Mouse (Mus musculus): ENCODE data around the gene Tbl1xr1. TPM values are rescaled to one million over a fixed set of nuclear protein-coding genes. Genes with fewer than 3 reads are reported as not detected.

Gene Tbl1xr1
- polyA plus RNA-seq, 1 experiment from 2014 or later = 5.0 TPM

GRCm38 (mm10) chr3:22221557-22221956 lies 145.1 kb downstream of the Tbl1xr1 start:
- Histone ChIP-seq H3K4me3 (replicated peaks) (no peak overlapping the region), H3K9me3 (replicated peaks) (no peaks in the 10 kb centered on the region), H3K9ac (no peak overlapping the region), H3K4me2 (no peak overlapping the region), H3K4me1 (replicated peaks) (no peaks in the 10 kb centered on the region), H3K36me3 (no peaks in the 10 kb centered on the region), H3K27ac (no peak overlapping the region), H3K27me3 (no peaks in the 10 kb centered on the region)
- no peak for DNase-seq
- ATAC-seq (ENCODE audit: low read depth) = no peak
- 64% methylated on average over 2 of the region's 2 CpGs for WGBS (ENCODE audit: insufficient replicate concordance)

- whole genome bisulfite sequencing (ENCODE audit: insufficient replicate concordance) = 55% methylated on average over 12 of the region's 12 CpGs
- H3K36me3 ChIP-seq = no peaks in the 10 kb centered on the region
- H3K4me1 ChIP-seq (replicated peaks) = no peaks in the 10 kb centered on the region
- H3K27ac ChIP-seq = no peak overlapping the region
- H3K4me2 ChIP-seq = no peak overlapping the region
- H3K9me3 ChIP-seq (replicated peaks) = no peaks in the 10 kb centered on the region
- H3K9ac ChIP-seq = no peak overlapping the region
- ATAC-seq (ENCODE audit: low read depth) = no peak
- no peaks in the 10 kb centered on the region for H3K27me3 ChIP-seq
- no peak for DNase-seq
- H3K4me3 ChIP-seq (replicated peaks) = no peak overlapping the region
These were observed 145.9 kb downstream of the Tbl1xr1 start for GRCm38 (mm10) chr3:22222351-22222750.

- Histone ChIP-seq H3K4me2 (no peak overlapping the region), H3K9ac (no peak overlapping the region), H3K4me1 (replicated peaks) (peaks cover under 1% of the 10 kb centered on the region; the same call in 1 of the 2 replicates), H3K27ac (no peak overlapping the region), H3K27me3 (no peaks in the 10 kb centered on the region), H3K9me3 (replicated peaks) (no peaks in the 10 kb centered on the region), H3K4me3 (replicated peaks) (no peak overlapping the region), H3K36me3 (no peaks in the 10 kb centered on the region)
- ATAC-seq (ENCODE audit: low read depth) = no peak
- WGBS (ENCODE audit: insufficient replicate concordance) = 73% methylated on average over 5 of the region's 5 CpGs
- DNase-seq = no peak
These were observed 146.6 kb downstream of the Tbl1xr1 start for GRCm38 (mm10) chr3:22223023-22223422.

GRCm38 (mm10) chr3:22228052-22228451 lies 151.6 kb downstream of the Tbl1xr1 start:
- WGBS (ENCODE audit: insufficient replicate concordance) = 32% methylated on average over 3 of the region's 3 CpGs
- Histone ChIP-seq H3K36me3 (no peaks in the 10 kb centered on the region), H3K27ac (no peak overlapping the region), H3K27me3 (no peaks in the 10 kb centered on the region), H3K9me3 (replicated peaks) (no peaks in the 10 kb centered on the region), H3K4me3 (replicated peaks) (no peak overlapping the region), H3K9ac (no peak overlapping the region), H3K4me2 (no peak overlapping the region), H3K4me1 (replicated peaks) (peaks cover 7% of the 10 kb centered on the region; the same call in 1 of the 2 replicates)
- ATAC-seq (ENCODE audit: low read depth) (0 out of 2 replicates have a peak, but pooled peaks have one; percentile 23), DNase-seq (no peak)

DNA sequence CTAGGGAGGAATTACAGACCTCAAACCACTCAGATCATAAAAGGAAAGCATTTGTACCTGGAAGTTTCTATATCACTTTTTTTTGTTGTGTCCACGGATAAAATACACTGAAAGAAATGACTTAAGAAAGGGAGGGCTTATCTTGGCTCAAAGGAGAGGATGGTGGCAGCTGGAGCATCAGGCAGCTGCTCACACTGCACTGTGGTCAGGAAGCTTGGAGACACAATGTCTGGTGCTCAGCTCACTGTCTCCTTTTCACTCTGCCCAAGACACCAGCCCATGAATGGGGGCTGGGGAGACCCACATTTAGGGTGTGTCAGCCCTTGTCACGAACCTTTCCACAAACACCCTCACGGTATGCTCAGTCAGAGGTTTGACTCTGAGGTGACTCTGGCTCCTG lies 154.2 kb downstream of the Tbl1xr1 start:
- Histone ChIP-seq H3K9me3 (replicated peaks) (no peaks in the 10 kb centered on the region), H3K4me3 (replicated peaks) (no peak overlapping the region), H3K36me3 (no peaks in the 10 kb centered on the region), H3K27me3 (no peaks in the 10 kb centered on the region), H3K4me2 (no peak overlapping the region), H3K9ac (no peak overlapping the region), H3K27ac (no peak overlapping the region), H3K4me1 (replicated peaks) (peaks cover 7% of the 10 kb centered on the region; the same call in 1 of the 2 replicates)
- ATAC-seq (ENCODE audit: low read depth) (no peak), DNase-seq (no peak)
- 22% methylated on average over 3 of the region's 3 CpGs for WGBS (ENCODE audit: insufficient replicate concordance)

DNA sequence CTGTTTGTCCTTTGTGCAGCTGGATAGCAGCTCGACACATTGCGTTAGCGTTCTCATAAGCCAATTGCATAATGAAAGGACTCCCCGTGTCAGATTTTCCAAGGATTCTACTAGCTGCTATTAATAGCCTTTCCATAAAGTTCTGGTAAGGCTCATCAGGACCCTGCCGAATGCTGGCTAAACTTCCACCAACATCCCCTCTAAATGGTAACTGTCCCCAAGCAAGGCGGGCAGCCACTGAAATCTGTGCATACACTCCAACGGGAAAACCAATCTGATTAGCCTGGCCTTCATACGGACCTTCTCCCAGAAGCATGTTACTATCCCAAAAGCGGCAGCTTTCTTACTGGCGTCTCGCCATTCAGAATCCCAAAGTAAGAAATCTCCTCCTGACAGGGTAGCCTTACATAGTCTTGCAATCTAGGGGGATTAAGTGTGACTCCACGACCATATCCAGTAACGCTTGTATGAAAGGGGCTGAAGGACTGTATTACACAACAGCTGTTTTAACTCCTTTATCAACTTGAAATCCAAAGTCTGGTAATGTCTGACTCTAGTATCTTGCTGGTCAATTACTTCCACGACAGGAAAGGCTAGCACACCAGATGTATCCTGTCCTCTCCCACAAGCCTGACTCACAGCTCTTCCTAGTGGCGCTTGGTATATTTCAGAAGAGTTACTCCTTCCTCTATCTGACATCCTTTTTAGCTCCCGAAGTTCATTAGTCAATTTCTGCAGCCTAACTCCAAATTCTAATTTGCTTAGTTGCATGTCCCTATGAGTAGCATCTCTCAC lies 161.9 kb downstream of the Tbl1xr1 start:
- Histone ChIP-seq H3K36me3 (no peaks in the 10 kb centered on the region), H3K9ac (no peak overlapping the region), H3K27ac (no peak overlapping the region), H3K9me3 (replicated peaks) (no peaks in the 10 kb centered on the region), H3K27me3 (no peaks in the 10 kb centered on the region), H3K4me2 (no peak overlapping the region), H3K4me3 (replicated peaks) (no peak overlapping the region), H3K4me1 (replicated peaks) (no peaks in the 10 kb centered on the region)
- ATAC-seq (ENCODE audit: low read depth) (no peak), DNase-seq (no peak)
- 58% methylated on average over 16 of the region's 16 CpGs for WGBS (ENCODE audit: insufficient replicate concordance)

Measured in liver, embryonic 13.5 days (tissue).